Mouse (Mus musculus) adrenal gland, postnatal 10 days (tissue): Measurements from ENCODE around the gene Gm4312. TPM values are rescaled to one million over a fixed set of nuclear protein-coding genes. Genes with fewer than 3 reads are reported as not detected.
"Not testable (repeated sequence)": the region's sequence is repeated elsewhere in the genome, so short reads cannot be mapped to it uniquely, and the experiment has no call there.

Source experiments
- DNase-seq: peaks from one replicate; pipeline ENCODE4 v3.0.0; 2021; ENCODE audit warnings: mixed read lengths
- long read RNA-seq, 2 experiments: library from polyadenylated mRNA; stranded (forward); transcript quantifications; one replicate each; pipeline ENCODE4 v2.0.0; 2021
- total RNA-seq, 2 experiments: library from RNA; stranded (reverse); gene quantifications; 2 replicates each; pipeline ENCODE4 v1.2.3; 2021

Gm4312 gene
- total RNA-seq: not detected
- long read RNA-seq, experiment 1: 0 reads
- long read RNA-seq, experiment 2: 0 reads

DNA sequence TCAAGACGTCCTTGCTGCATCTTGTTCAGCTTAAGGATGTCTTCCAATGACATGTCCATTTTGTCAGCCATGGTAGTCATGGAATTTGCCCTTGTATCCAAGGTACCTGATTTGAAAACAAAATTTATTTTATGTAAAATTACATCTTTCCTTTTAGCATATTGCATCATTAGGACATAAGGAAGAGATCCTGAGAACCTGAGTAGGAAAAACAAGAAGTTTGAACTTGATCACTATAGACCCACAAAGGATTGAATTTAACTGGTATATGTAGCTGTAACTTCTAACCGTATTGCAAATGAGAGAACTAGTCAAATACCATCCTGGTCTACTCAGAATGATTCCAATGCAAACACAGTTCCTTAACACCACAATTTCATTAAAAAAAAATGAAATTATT, at the start of gene Gm4312:
Gm4312 (minus strand) TSS at position 101 of the 400 bp plus-strand sequence.
- not testable (repeated sequence) for DNase-seq

DNA sequence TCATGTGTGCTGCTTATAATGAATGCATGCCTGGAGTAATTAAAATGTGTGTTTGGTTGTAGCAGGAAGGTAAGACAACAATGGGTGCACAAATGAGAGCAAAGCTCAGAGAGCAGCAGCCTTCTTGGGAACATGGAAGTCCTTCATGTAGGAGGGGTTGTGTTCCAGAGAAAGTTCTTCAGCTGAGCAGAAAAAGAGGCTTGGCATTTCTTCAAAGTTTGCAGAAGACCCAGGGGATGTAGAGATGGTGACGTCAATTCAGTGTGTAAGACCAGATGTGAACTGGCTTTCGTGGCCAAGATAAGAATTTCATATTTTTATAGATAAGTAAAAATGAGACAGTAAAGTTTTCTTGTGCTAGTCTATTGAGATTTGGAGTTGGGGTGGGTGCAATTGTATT, 45.2 kb upstream of the Gm4312 start:
- DNase-seq: no peak

DNA sequence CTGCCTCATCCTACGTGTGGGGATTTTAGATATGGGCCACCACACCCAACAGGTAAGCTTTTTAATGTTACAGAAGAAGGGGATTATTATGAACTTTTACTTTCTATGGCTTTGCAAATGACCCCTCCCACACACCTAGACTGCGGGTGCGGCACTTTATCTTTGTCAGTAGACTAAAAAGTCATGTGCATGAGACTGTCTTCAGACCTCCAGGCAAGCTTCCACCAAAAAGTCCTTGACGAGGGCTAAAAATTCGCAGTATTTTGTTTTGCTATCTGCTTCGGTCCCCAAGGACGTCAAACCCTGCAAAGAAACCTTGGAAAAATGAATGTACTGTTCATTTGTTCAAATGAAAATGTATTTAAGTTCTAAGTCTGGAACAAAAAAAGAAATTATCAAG, 33.2 kb upstream of the Gm4312 start:
- DNase-seq: peak; percentile 44

DNA sequence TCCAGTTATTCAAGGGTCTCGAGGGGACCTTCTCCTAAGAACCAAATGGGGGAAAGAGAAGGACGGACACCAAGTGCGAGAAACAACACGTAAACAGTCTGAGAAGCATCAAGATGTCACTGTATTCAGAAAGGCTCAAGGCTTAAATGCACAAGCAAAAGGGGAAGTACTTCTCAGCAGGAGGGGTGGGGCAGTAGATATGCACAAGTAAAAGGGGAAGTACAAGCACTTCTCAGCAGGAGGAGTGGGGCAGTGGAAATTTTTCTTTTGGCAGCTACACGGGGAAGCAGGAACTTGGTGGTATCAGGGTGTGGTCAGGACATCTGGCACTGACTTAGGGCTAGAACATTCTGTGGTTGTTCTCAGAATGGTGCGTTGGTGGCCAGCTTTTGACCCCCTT, 19.9 kb upstream of the Gm4312 start:
- not testable (repeated sequence) for DNase-seq

DNA sequence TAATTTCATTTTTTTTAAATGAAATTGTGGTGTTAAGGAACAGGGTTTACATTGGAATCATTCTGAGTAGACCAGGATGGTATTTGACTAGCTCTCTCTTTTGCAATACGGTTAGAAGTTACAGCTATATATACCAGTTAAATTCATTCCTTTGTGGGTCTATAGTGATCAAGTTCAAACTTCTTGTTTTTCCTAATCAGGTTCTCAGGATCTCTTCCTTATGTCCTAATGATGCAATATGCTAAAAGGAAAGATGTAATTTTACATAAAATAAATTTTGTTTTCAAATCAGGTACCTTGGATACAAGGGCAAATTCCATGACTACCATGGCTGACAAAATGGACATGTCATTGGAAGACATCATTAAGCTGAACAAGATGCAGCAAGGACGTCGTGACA, 21.3 kb downstream of the Gm4312 start, which contains the start of gene Gm4307:
Gm4307 (plus strand) TSS at position 301 of the 400 bp plus-strand sequence.
- not testable (repeated sequence) for DNase-seq

DNA sequence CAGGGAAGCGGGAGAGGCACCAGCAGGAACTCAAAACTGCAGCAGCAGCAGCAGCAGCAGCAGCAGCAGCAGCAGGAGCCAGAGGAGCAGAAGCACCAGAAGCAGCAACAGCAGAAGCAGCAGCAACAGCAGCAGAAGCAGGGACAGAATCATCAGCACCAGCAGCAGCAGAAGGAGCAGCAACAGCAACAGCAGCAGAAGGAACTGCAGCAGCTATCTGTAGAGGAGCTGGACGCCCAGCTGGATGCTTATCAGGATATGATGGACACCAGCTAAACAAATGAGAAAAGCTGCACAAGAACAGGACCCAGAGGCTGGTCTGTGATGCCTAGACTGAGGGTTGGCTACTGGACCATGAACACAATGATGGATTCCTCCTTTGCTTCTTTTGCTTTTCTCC, 25.5 kb downstream of the Gm4312 start:
- DNase-seq: peak; percentile 1

DNA sequence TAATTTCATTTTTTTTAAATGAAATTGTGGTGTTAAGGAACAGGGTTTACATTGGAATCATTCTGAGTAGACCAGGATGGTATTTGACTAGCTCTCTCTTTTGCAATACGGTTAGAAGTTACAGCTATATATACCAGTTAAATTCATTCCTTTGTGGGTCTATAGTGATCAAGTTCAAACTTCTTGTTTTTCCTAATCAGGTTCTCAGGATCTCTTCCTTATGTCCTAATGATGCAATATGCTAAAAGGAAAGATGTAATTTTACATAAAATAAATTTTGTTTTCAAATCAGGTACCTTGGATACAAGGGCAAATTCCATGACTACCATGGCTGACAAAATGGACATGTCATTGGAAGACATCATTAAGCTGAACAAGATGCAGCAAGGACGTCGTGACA, 31.6 kb downstream of the Gm4312 start, which contains the start of gene Gm4305:
Gm4305 (plus strand) TSS at position 301 of the 400 bp plus-strand sequence.
- not testable (repeated sequence) for DNase-seq

DNA sequence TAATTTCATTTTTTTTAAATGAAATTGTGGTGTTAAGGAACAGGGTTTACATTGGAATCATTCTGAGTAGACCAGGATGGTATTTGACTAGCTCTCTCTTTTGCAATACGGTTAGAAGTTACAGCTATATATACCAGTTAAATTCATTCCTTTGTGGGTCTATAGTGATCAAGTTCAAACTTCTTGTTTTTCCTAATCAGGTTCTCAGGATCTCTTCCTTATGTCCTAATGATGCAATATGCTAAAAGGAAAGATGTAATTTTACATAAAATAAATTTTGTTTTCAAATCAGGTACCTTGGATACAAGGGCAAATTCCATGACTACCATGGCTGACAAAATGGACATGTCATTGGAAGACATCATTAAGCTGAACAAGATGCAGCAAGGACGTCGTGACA, 36.7 kb downstream of the Gm4312 start, which contains the start of gene Gm4303:
Gm4303 (plus strand) TSS at position 301 of the 400 bp plus-strand sequence.
- not testable (repeated sequence) for DNase-seq

DNA sequence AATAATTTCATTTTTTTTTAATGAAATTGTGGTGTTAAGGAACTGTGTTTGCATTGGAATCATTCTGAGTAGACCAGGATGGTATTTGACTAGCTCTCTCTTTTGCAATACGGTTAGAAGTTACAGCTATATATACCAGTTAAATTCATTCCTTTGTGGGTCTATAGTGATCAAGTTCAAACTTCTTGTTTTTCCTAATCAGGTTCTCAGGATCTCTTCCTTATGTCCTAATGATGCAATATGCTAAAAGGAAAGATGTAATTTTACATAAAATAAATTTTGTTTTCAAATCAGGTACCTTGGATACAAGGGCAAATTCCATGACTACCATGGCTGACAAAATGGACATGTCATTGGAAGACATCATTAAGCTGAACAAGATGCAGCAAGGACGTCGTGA, 41.8 kb downstream of the Gm4312 start, which contains the start of gene Gm4302:
Gm4302 (plus strand) TSS at position 301 of the 400 bp plus-strand sequence.
- DNase-seq: not testable (repeated sequence)

DNA sequence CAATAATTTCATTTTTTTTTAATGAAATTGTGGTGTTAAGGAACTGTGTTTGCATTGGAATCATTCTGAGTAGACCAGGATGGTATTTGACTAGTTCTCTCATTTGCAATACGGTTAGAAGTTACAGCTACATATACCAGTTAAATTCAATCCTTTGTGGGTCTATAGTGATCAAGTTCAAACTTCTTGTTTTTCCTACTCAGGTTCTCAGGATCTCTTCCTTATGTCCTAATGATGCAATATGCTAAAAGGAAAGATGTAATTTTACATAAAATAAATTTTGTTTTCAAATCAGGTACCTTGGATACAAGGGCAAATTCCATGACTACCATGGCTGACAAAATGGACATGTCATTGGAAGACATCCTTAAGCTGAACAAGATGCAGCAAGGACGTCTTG, 47.0 kb downstream of the Gm4312 start, which contains the start of gene Gm4301:
Gm4301 (plus strand) TSS at position 301 of the 400 bp plus-strand sequence.
- DNase-seq: not testable (repeated sequence)

Other genes starting within 250 kb of the Gm4312 start
- gene Gm4301, start 46.9 kb downstream of the Gm4312 start, total RNA-seq: not detected
- not detected for gene Gm4302, start 41.7 kb downstream of the Gm4312 start, total RNA-seq
- gene Gm4303, start 36.6 kb downstream of the Gm4312 start, total RNA-seq: not detected
- not detected for gene Gm4305, start 31.5 kb downstream of the Gm4312 start, total RNA-seq
- gene Gm4307, start 21.2 kb downstream of the Gm4312 start, total RNA-seq: not detected
- gene Tmtc3, start 104.8 kb upstream of the Gm4312 start, total RNA-seq: 10 to 100 TPM; 21.3 to 22.0 TPM
- 1 to 10 TPM; 6.5 to 7.9 TPM for gene Cep290, start 105.0 kb upstream of the Gm4312 start, total RNA-seq
- 1 to 10 TPM; 9.4 to 9.5 TPM for gene 4930430F08Rik, start 207.9 kb upstream of the Gm4312 start, total RNA-seq
- gene 1700017N19Rik, start 207.9 kb upstream of the Gm4312 start, total RNA-seq: not detected